Mouse (Mus musculus): ENCODE measurements around the gene Tmem160. TPM values are rescaled to one million over a fixed set of nuclear protein-coding genes. Genes with fewer than 3 reads are reported as not detected.

Tmem160 gene
- total and polyA plus RNA-seq, 2 experiments: 32.0 to 114 TPM

GRCm38 (mm10) chr7:16472116-16472709 lies 19.6 kb downstream of the Tmem160 start:
- Histone ChIP-seq H3K9ac (ENCODE audit: low read depth, low read length) (no peak overlapping the region), H3K4me1 (ENCODE audit: control insufficient read depth, insufficient read depth, low read length) (no peaks in the 10 kb centered on the region), H3K27ac (replicated peaks; ENCODE audit: insufficient read depth, low read depth, low read length) (no peak overlapping the region), H3K36me3 (ENCODE audit: control insufficient read depth, insufficient read depth, low read length) (no peaks in the 10 kb centered on the region), H3K4me3 (ENCODE audit: insufficient read depth, low read depth, low read length) (no peak overlapping the region), H3K79me2 (ENCODE audit: control insufficient read depth, insufficient read depth, low read length) (no peaks in the 10 kb centered on the region), H3K27me3 (ENCODE audit: control insufficient read depth, insufficient read depth, low read length) (peaks cover 15% of the 10 kb centered on the region)
- WGBS: 56% methylated on average over 17 of the region's 17 CpGs
- TF ChIP-seq CTCF (IDR thresholded peaks at IDR 0.05; ENCODE audit: low read depth, low read length) (no peak), POLR2A (IDR thresholded peaks at IDR 0.05; ENCODE audit: extremely low read depth, insufficient read depth, low read length) (no peak)
- no peak for DNase-seq (ENCODE audit: extremely low read depth, low read depth, low spot score)

DNA sequence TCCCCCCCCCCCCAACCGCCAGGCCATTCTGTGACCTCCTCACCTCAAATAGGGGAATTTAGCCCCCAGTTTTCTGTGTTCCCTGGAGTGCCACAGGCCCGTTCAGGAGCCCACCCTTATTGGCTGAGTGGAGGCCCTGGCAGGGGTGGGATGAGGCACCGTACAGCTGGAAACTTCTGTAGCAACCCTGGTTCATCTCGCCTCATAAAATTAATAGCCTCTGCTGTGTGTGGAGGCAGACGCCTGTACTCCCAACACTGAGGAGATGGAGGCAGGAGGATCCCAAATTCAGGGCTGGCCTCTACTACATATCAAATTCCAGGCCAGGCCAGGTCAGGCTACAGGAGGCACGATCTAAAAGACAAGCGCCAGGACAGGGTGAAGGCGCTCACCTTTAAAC lies 21.3 kb downstream of the Tmem160 start:
- peaks cover 15% of the 10 kb centered on the region for H3K27me3 ChIP-seq (ENCODE audit: control insufficient read depth, insufficient read depth, low read length)
- WGBS: 69% methylated on average over 8 of the region's 8 CpGs

GRCm38 (mm10) chr7:16474445-16474844 lies 21.9 kb downstream of the Tmem160 start:
- peak overlapping the region; percentile 18; the same call in 1 of the 2 replicates for H3K4me3 ChIP-seq (ENCODE audit: insufficient read depth, low read depth, low read length)
- peaks cover 15% of the 10 kb centered on the region for H3K27me3 ChIP-seq (ENCODE audit: control insufficient read depth, insufficient read depth, low read length)
- 11% methylated on average over 33 of the region's 33 CpGs for WGBS

More for the DNA sequence above, 21.3 kb downstream of the Tmem160 start:
- H3K4me1 ChIP-seq (ENCODE audit: control insufficient read depth, insufficient read depth, low read length): no peaks in the 10 kb centered on the region
- no peak overlapping the region for H3K27ac ChIP-seq (replicated peaks; ENCODE audit: insufficient read depth, low read depth, low read length)
- no peak for DNase-seq (ENCODE audit: extremely low read depth, low read depth, low spot score)
- H3K79me2 ChIP-seq (ENCODE audit: control insufficient read depth, insufficient read depth, low read length): no peaks in the 10 kb centered on the region
- H3K4me3 ChIP-seq (ENCODE audit: insufficient read depth, low read depth, low read length): no peak overlapping the region
- TF ChIP-seq POLR2A (IDR thresholded peaks at IDR 0.05; ENCODE audit: extremely low read depth, insufficient read depth, low read length): no peak
- TF ChIP-seq CTCF (IDR thresholded peaks at IDR 0.05; ENCODE audit: low read depth, low read length): no peak
- no peak overlapping the region for H3K9ac ChIP-seq (ENCODE audit: low read depth, low read length)
- H3K36me3 ChIP-seq (ENCODE audit: control insufficient read depth, insufficient read depth, low read length): no peaks in the 10 kb centered on the region

DNA sequence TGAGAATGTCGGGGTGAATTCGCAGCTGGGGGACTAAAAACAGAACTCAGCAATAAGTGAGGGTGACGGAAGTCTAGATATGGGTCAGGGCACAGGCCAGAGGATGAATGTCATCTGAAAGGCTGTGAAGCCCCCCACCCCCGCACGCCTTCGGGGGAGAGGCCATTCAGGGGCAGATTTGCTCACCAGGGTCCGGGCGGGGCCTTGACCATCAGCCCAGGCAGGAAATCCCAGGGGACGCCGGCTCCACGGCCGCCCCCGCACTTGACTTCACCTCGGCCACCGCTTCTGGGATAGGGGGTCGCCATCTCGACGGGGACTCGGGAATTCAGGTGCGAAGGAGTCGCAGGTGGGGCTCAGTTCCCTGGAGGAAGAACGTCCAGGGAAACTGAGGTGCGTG lies 22.7 kb downstream of the Tmem160 start:
- TF ChIP-seq CTCF (IDR thresholded peaks at IDR 0.05; ENCODE audit: low read depth, low read length) (no peak), POLR2A (IDR thresholded peaks at IDR 0.05; ENCODE audit: extremely low read depth, insufficient read depth, low read length) (no peak)
- H3K27me3 ChIP-seq (ENCODE audit: control insufficient read depth, insufficient read depth, low read length): peaks cover 15% of the 10 kb centered on the region
- no peaks in the 10 kb centered on the region for H3K4me1 ChIP-seq (ENCODE audit: control insufficient read depth, insufficient read depth, low read length)
- no peak overlapping the region for H3K4me3 ChIP-seq (ENCODE audit: insufficient read depth, low read depth, low read length)
- no peak for DNase-seq (ENCODE audit: extremely low read depth, low read depth, low spot score)
- no peaks in the 10 kb centered on the region for H3K79me2 ChIP-seq (ENCODE audit: control insufficient read depth, insufficient read depth, low read length)
- WGBS: 8% methylated on average over 23 of the region's 23 CpGs
- no peak overlapping the region for H3K9ac ChIP-seq (ENCODE audit: low read depth, low read length)
- H3K27ac ChIP-seq (replicated peaks; ENCODE audit: insufficient read depth, low read depth, low read length): no peak overlapping the region
- no peaks in the 10 kb centered on the region for H3K36me3 ChIP-seq (ENCODE audit: control insufficient read depth, insufficient read depth, low read length)

More at GRCm38 (mm10) chr7:16474445-16474844, 21.9 kb downstream of the Tmem160 start:
- DNase-seq (ENCODE audit: extremely low read depth, low read depth, low spot score): no peak
- H3K79me2 ChIP-seq (ENCODE audit: control insufficient read depth, insufficient read depth, low read length): no peaks in the 10 kb centered on the region
- H3K9ac ChIP-seq (ENCODE audit: low read depth, low read length): no peak overlapping the region
- TF ChIP-seq POLR2A (IDR thresholded peaks at IDR 0.05; ENCODE audit: extremely low read depth, insufficient read depth, low read length) (no peak), CTCF (IDR thresholded peaks at IDR 0.05; ENCODE audit: low read depth, low read length) (no peak)
- H3K4me1 ChIP-seq (ENCODE audit: control insufficient read depth, insufficient read depth, low read length): no peaks in the 10 kb centered on the region
- H3K27ac ChIP-seq (replicated peaks; ENCODE audit: insufficient read depth, low read depth, low read length): no peak overlapping the region
- no peaks in the 10 kb centered on the region for H3K36me3 ChIP-seq (ENCODE audit: control insufficient read depth, insufficient read depth, low read length)

GRCm38 (mm10) chr7:16475764-16476599 lies 23.4 kb downstream of the Tmem160 start:
- WGBS: 4% methylated on average over 54 of the region's 59 CpGs

More at GRCm38 (mm10) chr7:16475764-16476599, 23.4 kb downstream of the Tmem160 start:
- Histone ChIP-seq H3K79me2 (ENCODE audit: control insufficient read depth, insufficient read depth, low read length) (no peaks in the 10 kb centered on the region), H3K27ac (replicated peaks; ENCODE audit: insufficient read depth, low read depth, low read length) (no peak overlapping the region), H3K4me3 (ENCODE audit: insufficient read depth, low read depth, low read length) (no peak overlapping the region), H3K36me3 (ENCODE audit: control insufficient read depth, insufficient read depth, low read length) (no peaks in the 10 kb centered on the region), H3K27me3 (ENCODE audit: control insufficient read depth, insufficient read depth, low read length) (peaks cover 15% of the 10 kb centered on the region), H3K9ac (ENCODE audit: low read depth, low read length) (no peak overlapping the region), H3K4me1 (ENCODE audit: control insufficient read depth, insufficient read depth, low read length) (no peaks in the 10 kb centered on the region)
- DNase-seq (ENCODE audit: extremely low read depth, low read depth, low spot score): no peak
- TF ChIP-seq POLR2A (IDR thresholded peaks at IDR 0.05; ENCODE audit: extremely low read depth, insufficient read depth, low read length) (no peak), CTCF (IDR thresholded peaks at IDR 0.05; ENCODE audit: low read depth, low read length) (no peak)

Measured in liver, adult 2 months (tissue).